Mouse (Mus musculus): Measurements from ENCODE around the gene Ufc1. TPM values are rescaled to one million over a fixed set of nuclear protein-coding genes. Genes with fewer than 3 reads are reported as not detected.
A peak's percentile ranks its signal among the peaks of the same experiment; 100 is the strongest.
"Not testable (repeated sequence)": the region's sequence is repeated elsewhere in the genome, so short reads cannot be mapped to it uniquely, and the experiment has no call there.

Gene Ufc1
- total RNA-seq, 1 experiment, result 78.8 TPM

- in situ Hi-C loops (cut with MboI; ENCODE audit: low sequenced_read_pairs in 2 of 2, unreplicated experiment in 2 of 2), result no loop called here
- DNase-seq (ENCODE audit: low read depth, low spot score), result no peak
- Histone ChIP-seq H3K4me1 (ENCODE audit: control insufficient read depth in 2 of 2, insufficient read depth in 2 of 2, low read length in 2 of 2, poor library complexity in 1 of 2) (peaks cover 0 to 3% of the 10 kb centered on the region in 2 experiments; a peak in 1 of 4 replicates), H3K9me3 (ENCODE audit: control insufficient read depth, insufficient read depth, low read depth, low read length) (no peaks in the 10 kb centered on the region), H3K9ac (ENCODE audit: insufficient read depth, low read depth, low read length, poor library complexity, severe bottlenecking) (no peak overlapping the region), H3K4me3 (ENCODE audit: insufficient read depth in 1 of 2, low read depth in 1 of 2, low read length in 2 of 2, poor library complexity in 1 of 2, severe bottlenecking in 1 of 2) (no peak overlapping the region), H3K27ac (ENCODE audit: insufficient read depth, low read depth, low read length, poor library complexity, severe bottlenecking) (no peak overlapping the region), H3K36me3 (ENCODE audit: control insufficient read depth, insufficient read depth, low read length, poor library complexity, severe bottlenecking) (no peaks in the 10 kb centered on the region)
- TF ChIP-seq ZC3H11A (IDR thresholded peaks at IDR 0.05; ENCODE audit: borderline replicate concordance, low read depth, low read length), result no peak
- no peak for TF ChIP-seq CHD2 (IDR thresholded peaks at IDR 0.05; ENCODE audit: low read depth, low read length)
- no peak for TF ChIP-seq HCFC1 (IDR thresholded peaks at IDR 0.05; ENCODE audit: borderline replicate concordance, insufficient read depth, low read length)
- TF ChIP-seq MAFK (IDR thresholded peaks at IDR 0.05; ENCODE audit: insufficient read depth, low read depth, low read length), result no peak
- no peak for TF ChIP-seq ZNF384 (IDR thresholded peaks at IDR 0.05; ENCODE audit: low read depth, low read length)
These were observed 14.5 kb upstream of the Ufc1 start for GRCm38 (mm10) chr1:171309321-171309720.

- H3K4me3 ChIP-seq (ENCODE audit: insufficient read depth in 1 of 2, low read depth in 1 of 2, low read length in 2 of 2, poor library complexity in 1 of 2, severe bottlenecking in 1 of 2); H3K27ac ChIP-seq (ENCODE audit: insufficient read depth, low read depth, low read length, poor library complexity, severe bottlenecking); H3K36me3 ChIP-seq (ENCODE audit: control insufficient read depth, insufficient read depth, low read length, poor library complexity, severe bottlenecking); H3K9ac ChIP-seq (ENCODE audit: insufficient read depth, low read depth, low read length, poor library complexity, severe bottlenecking); DNase-seq (ENCODE audit: low read depth, low spot score); H3K4me1 ChIP-seq (ENCODE audit: control insufficient read depth in 2 of 2, insufficient read depth in 2 of 2, low read length in 2 of 2, poor library complexity in 1 of 2); H3K9me3 ChIP-seq (ENCODE audit: control insufficient read depth, insufficient read depth, low read depth, low read length); in situ Hi-C loops (cut with MboI; ENCODE audit: low sequenced_read_pairs in 2 of 2, unreplicated experiment in 2 of 2): not testable (repeated sequence)
These were observed 11.3 kb upstream of the Ufc1 start for GRCm38 (mm10) chr1:171306157-171306556.

DNA sequence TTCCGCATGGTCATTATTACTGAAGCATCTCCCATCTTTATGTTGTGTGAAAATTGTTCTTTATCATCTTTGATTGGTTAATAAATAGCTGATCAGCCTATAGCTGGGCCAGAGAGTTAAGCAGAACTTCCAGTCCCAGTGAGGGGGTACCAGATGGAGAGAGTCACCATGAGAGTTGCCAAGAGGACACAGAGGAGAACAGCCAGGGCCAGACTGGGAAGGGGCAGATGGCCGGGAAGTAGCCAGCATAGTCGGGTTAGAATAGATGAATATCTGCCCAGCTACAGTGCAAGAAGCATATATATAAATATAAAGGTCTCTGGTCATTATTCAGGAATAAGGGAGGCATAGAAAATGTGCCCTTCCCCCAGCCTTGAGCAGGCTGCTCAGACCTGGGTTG, 3.4 kb upstream of the Ufc1 start:
- no peak for TF ChIP-seq MAFK (IDR thresholded peaks at IDR 0.05; ENCODE audit: insufficient read depth, low read depth, low read length)
- no peak for TF ChIP-seq ZNF384 (IDR thresholded peaks at IDR 0.05; ENCODE audit: low read depth, low read length)
- Histone ChIP-seq H3K36me3 (ENCODE audit: control insufficient read depth, insufficient read depth, low read length, poor library complexity, severe bottlenecking) (no peaks in the 10 kb centered on the region), H3K9ac (ENCODE audit: insufficient read depth, low read depth, low read length, poor library complexity, severe bottlenecking) (no peak overlapping the region), H3K4me3 (ENCODE audit: insufficient read depth in 1 of 2, low read depth in 1 of 2, low read length in 2 of 2, poor library complexity in 1 of 2, severe bottlenecking in 1 of 2) (no peak overlapping the region), H3K4me1 (ENCODE audit: control insufficient read depth in 2 of 2, insufficient read depth in 2 of 2, low read length in 2 of 2, poor library complexity in 1 of 2) (peaks cover 4 to 8% of the 10 kb centered on the region in 2 experiments; a peak in 3 of 4 replicates), H3K9me3 (ENCODE audit: control insufficient read depth, insufficient read depth, low read depth, low read length) (no peaks in the 10 kb centered on the region), H3K27ac (ENCODE audit: insufficient read depth, low read depth, low read length, poor library complexity, severe bottlenecking) (no peak overlapping the region)
- in situ Hi-C loops (cut with MboI; ENCODE audit: low sequenced_read_pairs in 2 of 2, unreplicated experiment in 2 of 2), result no loop called here
- no peak for DNase-seq (ENCODE audit: low read depth, low spot score)

- Histone ChIP-seq H3K4me3 (ENCODE audit: insufficient read depth in 1 of 2, low read depth in 1 of 2, low read length in 2 of 2, poor library complexity in 1 of 2, severe bottlenecking in 1 of 2) (peak overlapping the region; percentile 85 to 99), H3K36me3 (ENCODE audit: control insufficient read depth, insufficient read depth, low read length, poor library complexity, severe bottlenecking) (no peaks in the 10 kb centered on the region), H3K9me3 (ENCODE audit: control insufficient read depth, insufficient read depth, low read depth, low read length) (no peaks in the 10 kb centered on the region), H3K4me1 (ENCODE audit: control insufficient read depth in 2 of 2, insufficient read depth in 2 of 2, low read length in 2 of 2, poor library complexity in 1 of 2) (peaks cover 4 to 14% of the 10 kb centered on the region in 2 experiments; a peak in 3 of 4 replicates), H3K9ac (ENCODE audit: insufficient read depth, low read depth, low read length, poor library complexity, severe bottlenecking) (peak overlapping the region; percentile 95; the same call in 1 of the 2 replicates), H3K27ac (ENCODE audit: insufficient read depth, low read depth, low read length, poor library complexity, severe bottlenecking) (no peak overlapping the region)
- in situ Hi-C loops (cut with MboI; ENCODE audit: low sequenced_read_pairs in 2 of 2, unreplicated experiment in 2 of 2), result no loop called here
- TF ChIP-seq ZC3H11A (IDR thresholded peaks at IDR 0.05; ENCODE audit: borderline replicate concordance, low read depth, low read length) (no peak), CHD2 (IDR thresholded peaks at IDR 0.05; ENCODE audit: low read depth, low read length) (no peak)
- DNase-seq (ENCODE audit: low read depth, low spot score), result no peak
These were observed 209 bp upstream of the Ufc1 start for GRCm38 (mm10) chr1:171295063-171295402.

GRCm38 (mm10) chr1:171293906-171294297, 922 bp downstream of the Ufc1 start:
- peak overlapping the region; percentile 85 to 99 for H3K4me3 ChIP-seq (ENCODE audit: insufficient read depth in 1 of 2, low read depth in 1 of 2, low read length in 2 of 2, poor library complexity in 1 of 2, severe bottlenecking in 1 of 2)
- in situ Hi-C loops (cut with MboI; ENCODE audit: low sequenced_read_pairs in 2 of 2, unreplicated experiment in 2 of 2), result no loop called here
- TF ChIP-seq ZNF384 (IDR thresholded peaks at IDR 0.05; ENCODE audit: low read depth, low read length) (no peak), MAFK (IDR thresholded peaks at IDR 0.05; ENCODE audit: insufficient read depth, low read depth, low read length) (no peak), CHD2 (IDR thresholded peaks at IDR 0.05; ENCODE audit: low read depth, low read length) (no peak), ZC3H11A (IDR thresholded peaks at IDR 0.05; ENCODE audit: borderline replicate concordance, low read depth, low read length) (no peak), HCFC1 (IDR thresholded peaks at IDR 0.05; ENCODE audit: borderline replicate concordance, insufficient read depth, low read length) (no peak)

More at GRCm38 (mm10) chr1:171293906-171294297, 922 bp downstream of the Ufc1 start:
- H3K36me3 ChIP-seq (ENCODE audit: control insufficient read depth, insufficient read depth, low read length, poor library complexity, severe bottlenecking), result no peaks in the 10 kb centered on the region
- peak overlapping the region; percentile 94; the same call in 1 of the 2 replicates for H3K27ac ChIP-seq (ENCODE audit: insufficient read depth, low read depth, low read length, poor library complexity, severe bottlenecking)
- H3K9ac ChIP-seq (ENCODE audit: insufficient read depth, low read depth, low read length, poor library complexity, severe bottlenecking), result peak overlapping the region; percentile 95
- H3K4me1 ChIP-seq (ENCODE audit: control insufficient read depth in 2 of 2, insufficient read depth in 2 of 2, low read length in 2 of 2, poor library complexity in 1 of 2), result peaks cover 4 to 14% of the 10 kb centered on the region in 2 experiments; a peak in 3 of 4 replicates
- DNase-seq (ENCODE audit: low read depth, low spot score), result no peak
- H3K9me3 ChIP-seq (ENCODE audit: control insufficient read depth, insufficient read depth, low read depth, low read length), result no peaks in the 10 kb centered on the region

All from ES-E14 (cell line).